Mouse (Mus musculus): ENCODE measurements around the gene Rcn3. TPM values are rescaled to one million over a fixed set of nuclear protein-coding genes. Genes with fewer than 3 reads are reported as not detected.

The Rcn3 gene
- total RNA-seq (2014; rRNA removed) (42.9 and 45.1 TPM in 2 replicates), polyA plus RNA-seq (2015; fragmentation: Nextera tagmentation; extraction: Ambion mirVana) (39.3 and 42.0 TPM in 2 replicates)

- no peaks in the 10 kb centered on the region for H3K36me3 ChIP-seq (ENCODE audit: insufficient read depth, low read length)
- WGBS, result under 1% methylated on average over 16 of the region's 16 CpGs
- peak within 1 kb of the TSS; percentile 61 for H3K4me2 ChIP-seq (ENCODE audit: low read depth, low read length)
- H3K4me3 ChIP-seq (ENCODE audit: low read length), result peak within 1 kb of the TSS; percentile 37
- H3K9me3 ChIP-seq (ENCODE audit: low read length), result no peaks in the 10 kb centered on the region
- no peak for TF ChIP-seq CTCF (IDR thresholded peaks at IDR 0.05; ENCODE audit: low read depth)
- H3K4me1 ChIP-seq (ENCODE audit: insufficient read depth, low read length), result no peaks in the 10 kb centered on the region
- peak within 1 kb of the TSS; percentile 41; the same call in 1 of the 2 replicates for H3K27ac ChIP-seq
- peak within 1 kb of the TSS; percentile 44 for H3K9ac ChIP-seq (replicated peaks; ENCODE audit: low read length)
- H3K27me3 ChIP-seq (ENCODE audit: insufficient read depth, low read length), result no peaks in the 10 kb centered on the region
- ATAC-seq (peak; percentile 95), DNase-seq (ENCODE audit: low spot score) (peak; percentile 95)
Observed at GRCm38 (mm10) chr7:45092048-45092447, at the start of gene Rcn3. Gene Rcn3, minus strand, starts transcription at chr7:45092221.

DNA sequence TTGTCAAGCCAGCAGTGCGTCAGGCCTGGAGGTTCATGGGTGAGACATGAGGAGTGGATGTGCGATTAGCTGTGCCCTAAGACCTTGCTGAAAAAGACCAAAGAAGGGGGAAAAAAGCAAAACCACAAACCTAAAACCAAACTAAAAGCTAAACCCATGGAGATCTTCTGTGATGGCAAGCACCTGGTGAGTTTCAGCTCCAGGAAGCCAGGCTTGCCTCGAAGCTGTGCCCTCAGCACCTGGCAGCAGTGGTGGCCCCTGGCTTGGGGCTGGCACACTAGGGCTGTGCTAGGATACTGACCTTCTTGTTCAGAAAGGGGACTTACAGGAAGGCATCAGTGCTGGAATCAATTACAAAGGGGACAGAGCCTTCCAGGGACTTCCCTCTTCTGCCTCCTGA, 49.3 kb upstream of the Rcn3 start:
- H3K9ac ChIP-seq (replicated peaks; ENCODE audit: low read length), result no peak overlapping the region
- H3K27me3 ChIP-seq (ENCODE audit: insufficient read depth, low read length), result no peaks in the 10 kb centered on the region
- H3K9me3 ChIP-seq (ENCODE audit: low read length), result no peaks in the 10 kb centered on the region
- H3K4me2 ChIP-seq (ENCODE audit: low read depth, low read length), result no peak overlapping the region
- H3K36me3 ChIP-seq (ENCODE audit: insufficient read depth, low read length), result no peaks in the 10 kb centered on the region; the same call in 1 of the 2 replicates
- H3K4me1 ChIP-seq (ENCODE audit: insufficient read depth, low read length), result no peaks in the 10 kb centered on the region
- TF ChIP-seq CTCF (IDR thresholded peaks at IDR 0.05; ENCODE audit: low read depth), result no peak
- WGBS, result 83% methylated on average over 3 of the region's 3 CpGs
- H3K4me3 ChIP-seq (ENCODE audit: low read length), result no peak overlapping the region
- no peak for DNase-seq (ENCODE audit: low spot score)
- ATAC-seq, result no peak
- no peak overlapping the region for H3K27ac ChIP-seq

DNA sequence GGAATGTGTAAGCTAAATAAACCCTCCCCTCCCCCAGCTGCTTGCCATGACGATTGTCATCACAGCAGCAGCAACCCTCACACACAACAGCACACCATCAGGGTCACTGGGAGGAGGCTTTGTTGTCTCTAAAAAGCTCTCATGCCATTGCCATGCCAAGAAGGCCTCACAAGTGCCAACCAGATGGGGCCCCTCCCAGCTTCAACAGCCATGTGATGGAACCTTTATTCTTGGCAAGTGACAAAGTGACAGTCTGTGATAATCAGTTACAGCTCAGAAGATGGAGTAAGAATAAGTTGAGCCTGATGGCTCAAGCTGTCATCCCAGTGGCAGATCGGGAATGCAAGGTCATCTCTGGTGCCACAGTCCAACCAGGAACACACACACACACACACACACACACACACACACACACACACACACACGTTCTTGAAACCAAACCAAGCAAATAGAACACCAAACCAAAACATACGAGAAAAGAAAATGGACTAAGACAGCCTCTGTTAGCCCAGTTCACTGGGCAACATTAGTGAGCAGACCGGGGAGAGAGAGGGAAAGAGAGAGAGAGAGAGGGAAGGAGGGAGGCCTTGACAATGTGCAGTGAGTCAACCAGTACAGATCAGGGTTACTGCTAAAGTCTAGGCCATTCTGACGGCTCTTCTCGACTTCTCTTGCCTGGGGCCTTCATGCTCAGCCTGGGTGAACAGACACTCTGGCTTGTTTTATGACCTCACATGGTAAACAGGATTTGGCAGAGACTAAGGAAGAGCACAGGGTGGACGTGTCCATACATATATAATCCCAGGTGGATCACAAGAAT, 48.1 kb upstream of the Rcn3 start:
- DNase-seq (ENCODE audit: low spot score), result peak; percentile 34
- no peak overlapping the region for H3K4me3 ChIP-seq (ENCODE audit: low read length)
- WGBS, result 71% methylated on average over 8 of the region's 8 CpGs

DNA sequence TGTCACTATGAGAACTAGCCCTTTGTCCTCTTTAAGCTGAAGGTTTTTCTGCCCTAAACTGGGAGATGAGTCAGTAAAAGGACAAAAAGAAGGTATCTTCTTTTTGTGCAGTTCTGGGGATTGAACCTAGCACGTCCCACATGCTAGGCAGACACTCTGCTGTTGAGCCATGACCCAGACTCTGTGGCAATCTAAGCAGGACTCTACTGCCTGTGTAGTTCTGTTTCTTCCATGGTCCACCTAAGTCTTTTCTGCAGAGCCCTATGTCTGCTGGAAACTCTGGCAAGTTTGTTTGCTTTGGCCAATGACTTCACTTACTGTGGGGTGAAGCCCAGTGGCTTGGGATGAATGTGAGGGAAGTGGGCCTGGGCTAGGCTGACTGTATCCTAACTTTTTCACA, 46.4 kb upstream of the Rcn3 start:
- Histone ChIP-seq H3K9me3 (ENCODE audit: low read length) (no peaks in the 10 kb centered on the region), H3K27ac (no peak overlapping the region), H3K4me1 (ENCODE audit: insufficient read depth, low read length) (no peaks in the 10 kb centered on the region), H3K27me3 (ENCODE audit: insufficient read depth, low read length) (no peaks in the 10 kb centered on the region), H3K9ac (replicated peaks; ENCODE audit: low read length) (no peak overlapping the region), H3K36me3 (ENCODE audit: insufficient read depth, low read length) (no peaks in the 10 kb centered on the region), H3K4me3 (ENCODE audit: low read length) (no peak overlapping the region), H3K4me2 (ENCODE audit: low read depth, low read length) (no peak overlapping the region)
- TF ChIP-seq CTCF (IDR thresholded peaks at IDR 0.05; ENCODE audit: low read depth), result no peak
- DNase-seq (ENCODE audit: low spot score) (no peak), ATAC-seq (no peak)
- 88% methylated on average over 1 of the region's 1 CpGs for WGBS

More for the DNA sequence above, 48.1 kb upstream of the Rcn3 start:
- no peak for TF ChIP-seq CTCF (IDR thresholded peaks at IDR 0.05; ENCODE audit: low read depth)
- Histone ChIP-seq H3K27me3 (ENCODE audit: insufficient read depth, low read length) (no peaks in the 10 kb centered on the region), H3K9ac (replicated peaks; ENCODE audit: low read length) (no peak overlapping the region), H3K4me2 (ENCODE audit: low read depth, low read length) (no peak overlapping the region), H3K27ac (no peak overlapping the region), H3K9me3 (ENCODE audit: low read length) (no peaks in the 10 kb centered on the region), H3K4me1 (ENCODE audit: insufficient read depth, low read length) (no peaks in the 10 kb centered on the region), H3K36me3 (ENCODE audit: insufficient read depth, low read length) (no peaks in the 10 kb centered on the region; the same call in 1 of the 2 replicates)
- ATAC-seq, result no peak

- WGBS, result 84% methylated on average over 12 of the region's 12 CpGs
Observed at GRCm38 (mm10) chr7:45137171-45138006, 45.4 kb upstream of the Rcn3 start.

GRCm38 (mm10) chr7:45135993-45136567, 44.1 kb upstream of the Rcn3 start, which contains the start of the genes Gm45713 and Flt3l:
Gene Gm45713, minus strand, starts transcription at chr7:45136231.
Gene Flt3l, minus strand, starts transcription at chr7:45136432.
- H3K9ac ChIP-seq (replicated peaks; ENCODE audit: low read length), result peak within 1 kb of the TSS; percentile 51
- peak; percentile 97 for TF ChIP-seq CTCF (IDR thresholded peaks at IDR 0.05; ENCODE audit: low read depth)
- no peaks in the 10 kb centered on the region for H3K36me3 ChIP-seq (ENCODE audit: insufficient read depth, low read length)
- no peaks in the 10 kb centered on the region for H3K27me3 ChIP-seq (ENCODE audit: insufficient read depth, low read length)
- WGBS, result 5% methylated on average over 29 of the region's 29 CpGs
- H3K4me2 ChIP-seq (ENCODE audit: low read depth, low read length), result peak within 1 kb of the TSS; percentile 67
- H3K4me1 ChIP-seq (ENCODE audit: insufficient read depth, low read length), result no peaks in the 10 kb centered on the region
- no peak within 1 kb of the TSS for H3K27ac ChIP-seq
- H3K4me3 ChIP-seq (ENCODE audit: low read length), result peak within 1 kb of the TSS; percentile 46
- H3K9me3 ChIP-seq (ENCODE audit: low read length), result no peaks in the 10 kb centered on the region
- DNase-seq (ENCODE audit: low spot score) (peak; percentile 91), ATAC-seq (peak; percentile 85)

More at GRCm38 (mm10) chr7:45137171-45138006, 45.4 kb upstream of the Rcn3 start:
- Histone ChIP-seq H3K9me3 (ENCODE audit: low read length) (no peaks in the 10 kb centered on the region), H3K4me3 (ENCODE audit: low read length) (no peak overlapping the region), H3K27me3 (ENCODE audit: insufficient read depth, low read length) (no peaks in the 10 kb centered on the region), H3K36me3 (ENCODE audit: insufficient read depth, low read length) (no peaks in the 10 kb centered on the region), H3K4me2 (ENCODE audit: low read depth, low read length) (no peak overlapping the region), H3K4me1 (ENCODE audit: insufficient read depth, low read length) (no peaks in the 10 kb centered on the region), H3K27ac (no peak overlapping the region), H3K9ac (replicated peaks; ENCODE audit: low read length) (no peak overlapping the region)
- no peak for DNase-seq (ENCODE audit: low spot score)
- ATAC-seq, result no peak
- TF ChIP-seq CTCF (IDR thresholded peaks at IDR 0.05; ENCODE audit: low read depth), result no peak

Data from hindbrain, postnatal 0 days (tissue).